Mouse (Mus musculus): ENCODE results near the gene D230025D16Rik. TPM values are rescaled to one million over a fixed set of nuclear protein-coding genes. Genes with fewer than 3 reads are reported as not detected.
"Not testable (repeated sequence)": the region's sequence is repeated elsewhere in the genome, so short reads cannot be mapped to it uniquely, and the experiment has no call there.

The D230025D16Rik gene
- polyA plus RNA-seq, 1 experiment, result 1.3 TPM

DNA sequence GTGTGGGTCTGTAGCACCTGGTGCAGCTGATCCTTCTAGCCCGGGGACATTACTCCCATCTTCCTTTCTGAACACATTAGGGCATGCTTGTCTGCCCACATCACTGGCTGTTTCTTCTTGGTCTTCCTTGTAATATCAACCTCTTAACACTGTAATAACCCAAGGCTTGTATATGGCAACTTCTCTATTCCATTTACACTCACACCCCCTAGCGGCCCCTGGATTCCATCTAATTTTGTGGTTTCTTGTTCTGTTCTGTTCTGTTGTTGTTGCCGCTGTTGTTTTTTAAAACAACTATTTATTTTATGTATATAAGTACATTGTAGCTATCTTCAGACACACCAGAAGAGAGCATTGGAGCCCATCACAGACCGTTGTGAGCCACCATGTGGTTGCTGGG lies 62.0 kb downstream of the D230025D16Rik start:
- TF ChIP-seq TAL1 (IDR thresholded peaks at IDR 0.05; ENCODE audit: low read length) (no peak), GATA1 (IDR thresholded peaks at IDR 0.05; ENCODE audit: low read length) (no peak)
- no peak overlapping the region for H3K4me3 ChIP-seq (replicated peaks)
- no peaks in the 10 kb centered on the region for H3K36me3 ChIP-seq (ENCODE audit: control insufficient read depth)
- peaks cover 40% of the 10 kb centered on the region for H3K4me1 ChIP-seq (ENCODE audit: control insufficient read depth)
- peaks cover 55% of the 10 kb centered on the region for H3K27me3 ChIP-seq (ENCODE audit: control insufficient read depth)
- no peaks in the 10 kb centered on the region for H3K9me3 ChIP-seq (ENCODE audit: control insufficient read depth, low read length)

DNA sequence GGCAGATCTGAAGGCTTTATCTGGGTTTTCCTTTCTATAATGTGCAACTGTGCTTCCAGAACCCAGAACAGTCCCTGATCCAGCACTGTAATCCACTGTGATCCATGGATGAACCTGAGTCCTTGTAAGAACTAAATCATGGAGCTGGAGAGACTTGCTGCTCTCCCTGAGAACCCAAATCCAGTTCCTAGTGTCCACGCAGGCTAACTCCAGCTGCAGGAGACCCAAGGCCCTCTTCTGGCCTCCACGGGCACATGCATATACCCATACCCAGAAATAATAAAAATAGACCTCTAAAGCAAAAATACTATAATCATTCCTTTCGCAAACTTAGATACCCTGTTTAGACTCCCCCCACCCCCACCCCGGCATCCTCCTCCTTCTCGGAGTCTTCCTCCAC lies 63.3 kb downstream of the D230025D16Rik start:
- H3K4me1 ChIP-seq (ENCODE audit: control insufficient read depth), result peaks cover 30% of the 10 kb centered on the region
- peaks cover 47% of the 10 kb centered on the region for H3K27me3 ChIP-seq (ENCODE audit: control insufficient read depth)
- no peaks in the 10 kb centered on the region for H3K9me3 ChIP-seq (ENCODE audit: control insufficient read depth, low read length)
- no peak overlapping the region for H3K4me3 ChIP-seq (replicated peaks)
- H3K36me3 ChIP-seq (ENCODE audit: control insufficient read depth), result no peaks in the 10 kb centered on the region
- TF ChIP-seq GATA1 (IDR thresholded peaks at IDR 0.05; ENCODE audit: low read length) (no peak), TAL1 (IDR thresholded peaks at IDR 0.05; ENCODE audit: low read length) (no peak)

DNA sequence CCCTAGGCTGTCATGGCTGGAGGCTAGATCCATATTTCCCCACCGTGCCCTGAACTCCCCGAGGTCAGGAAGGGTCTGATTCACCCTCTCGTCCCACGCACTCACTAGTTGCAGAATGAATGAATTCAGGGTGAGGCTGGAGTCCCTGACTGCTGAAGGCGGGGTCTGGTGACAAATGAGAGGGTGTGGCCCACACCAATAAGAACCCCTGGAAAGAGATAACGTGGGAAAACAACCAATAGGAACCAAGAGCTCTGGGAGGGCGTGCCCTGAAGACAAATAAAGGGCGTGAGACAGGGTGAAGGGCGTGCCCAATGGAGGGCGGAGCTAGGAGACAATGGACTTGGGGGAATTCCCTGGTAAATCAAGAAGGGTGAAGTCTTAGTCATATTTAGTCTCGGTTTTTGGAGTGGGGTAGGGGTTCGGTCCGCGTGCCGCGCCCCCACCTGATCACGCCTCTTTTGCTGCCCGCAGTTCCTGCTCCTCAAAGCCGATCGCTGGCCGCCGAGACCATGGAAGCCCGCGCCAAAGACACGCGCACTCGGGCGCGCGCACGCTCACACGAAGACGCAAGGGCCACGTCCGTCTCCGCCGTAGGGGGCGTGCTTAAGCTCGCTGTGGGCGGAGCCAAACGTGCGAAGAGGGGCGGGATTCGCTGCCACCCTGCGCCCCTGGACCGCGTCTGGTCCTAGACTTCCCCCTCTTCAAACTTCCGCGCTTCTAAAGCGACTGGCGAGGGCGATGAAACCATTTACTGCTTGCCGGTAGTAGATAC lies 64.2 kb downstream of the D230025D16Rik start:
- peaks cover 47% of the 10 kb centered on the region for H3K27me3 ChIP-seq (ENCODE audit: control insufficient read depth)
- H3K4me1 ChIP-seq (ENCODE audit: control insufficient read depth), result peaks cover 26% of the 10 kb centered on the region
- no peaks in the 10 kb centered on the region for H3K36me3 ChIP-seq (ENCODE audit: control insufficient read depth)
- TF ChIP-seq TAL1 (IDR thresholded peaks at IDR 0.05; ENCODE audit: low read length) (no peak), GATA1 (IDR thresholded peaks at IDR 0.05; ENCODE audit: low read length) (no peak)
- H3K4me3 ChIP-seq (replicated peaks), result peak overlapping the region; percentile 64
- no peaks in the 10 kb centered on the region for H3K9me3 ChIP-seq (ENCODE audit: control insufficient read depth, low read length)

DNA sequence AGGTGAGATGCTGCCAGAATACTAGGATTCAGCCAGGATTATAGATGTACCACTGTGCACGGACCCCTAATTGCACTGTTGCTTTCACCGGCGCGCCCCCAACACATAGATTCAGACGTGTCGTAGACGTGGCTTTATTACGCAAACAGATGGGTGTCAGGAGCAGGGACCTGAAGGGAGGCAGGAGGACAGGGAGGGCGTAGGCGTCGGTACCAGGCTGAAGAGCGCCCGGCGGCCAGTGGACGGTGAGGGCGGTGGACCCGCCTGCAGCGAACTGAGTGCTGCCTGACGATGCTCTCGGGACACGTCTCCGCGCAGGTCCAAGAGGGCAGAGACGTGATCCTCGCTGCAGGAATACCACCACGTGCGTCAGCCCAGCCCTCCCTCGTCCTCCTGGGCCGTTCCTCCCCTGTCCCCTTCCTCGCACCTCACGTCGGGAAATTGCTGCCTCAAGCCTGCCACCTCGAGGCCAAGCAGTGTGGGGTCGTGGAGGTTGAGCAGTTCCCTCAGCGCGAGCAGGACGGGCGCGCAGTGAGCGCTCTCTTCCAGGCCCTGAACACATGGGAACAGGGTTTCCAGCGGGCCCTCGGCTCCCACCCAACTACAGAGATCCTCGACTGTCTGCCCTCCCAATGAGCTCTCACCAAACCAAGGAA lies 65.0 kb downstream of the D230025D16Rik start, which contains the start of gene 4931428F04Rik:
4931428F04Rik (minus strand) TSS at position 60 of the 656 bp plus-strand sequence.
- Histone ChIP-seq H3K9me3 (ENCODE audit: control insufficient read depth, low read length) (no peaks in the 10 kb centered on the region), H3K4me1 (ENCODE audit: control insufficient read depth) (peaks cover 29% of the 10 kb centered on the region), H3K4me3 (replicated peaks) (peak within 1 kb of the TSS; percentile 64), H3K36me3 (ENCODE audit: control insufficient read depth) (no peaks in the 10 kb centered on the region; the same call in 1 of the 2 replicates), H3K27me3 (ENCODE audit: control insufficient read depth) (peaks cover 42% of the 10 kb centered on the region)
- TF ChIP-seq TAL1 (IDR thresholded peaks at IDR 0.05; ENCODE audit: low read length), result no peak
- TF ChIP-seq GATA1 (IDR thresholded peaks at IDR 0.05; ENCODE audit: low read length), result no peak

DNA sequence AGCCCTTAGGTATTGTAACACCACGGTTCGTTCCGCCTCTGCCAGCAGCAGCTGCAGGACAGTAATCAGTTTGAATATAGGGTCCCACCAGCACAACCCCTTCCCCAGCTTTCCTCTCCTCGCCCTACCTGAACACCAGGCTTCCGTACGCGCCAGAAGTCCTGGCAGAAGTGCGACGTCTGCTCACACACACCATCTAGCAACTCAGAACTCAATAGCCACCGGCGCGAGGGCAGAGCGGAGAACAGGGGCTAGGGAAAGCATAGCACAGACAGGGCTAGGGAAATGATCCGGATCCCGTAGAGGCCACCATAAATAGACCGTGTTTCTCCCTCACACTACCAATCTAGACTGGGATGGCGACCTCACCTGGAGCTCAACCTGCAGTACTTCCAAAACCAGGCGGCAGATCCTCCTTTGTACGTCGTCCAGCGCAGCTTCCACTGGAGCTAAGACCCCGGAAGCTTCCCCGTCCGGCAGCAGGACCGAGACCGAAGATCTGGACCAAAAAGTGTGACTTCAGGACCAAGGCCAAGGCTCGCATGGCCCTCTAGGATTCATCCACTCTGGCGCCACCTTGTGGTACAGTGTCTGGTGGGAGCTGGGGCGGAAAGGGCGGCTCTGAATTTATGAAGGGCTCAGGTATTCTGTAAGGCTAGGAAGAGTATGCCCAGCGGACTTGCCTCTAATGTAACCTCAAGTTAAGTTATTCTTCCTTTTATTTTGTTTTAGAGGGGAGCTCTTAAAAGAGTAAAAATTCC lies 65.8 kb downstream of the D230025D16Rik start:
- H3K36me3 ChIP-seq (ENCODE audit: control insufficient read depth), result peaks cover 5% of the 10 kb centered on the region
- H3K9me3 ChIP-seq (ENCODE audit: control insufficient read depth, low read length), result no peaks in the 10 kb centered on the region
- no peak for TF ChIP-seq TAL1 (IDR thresholded peaks at IDR 0.05; ENCODE audit: low read length)
- TF ChIP-seq GATA1 (IDR thresholded peaks at IDR 0.05; ENCODE audit: low read length), result no peak
- H3K4me1 ChIP-seq (ENCODE audit: control insufficient read depth), result peaks cover 37% of the 10 kb centered on the region
- peaks cover 34% of the 10 kb centered on the region for H3K27me3 ChIP-seq (ENCODE audit: control insufficient read depth)
- H3K4me3 ChIP-seq (replicated peaks), result no peak overlapping the region

DNA sequence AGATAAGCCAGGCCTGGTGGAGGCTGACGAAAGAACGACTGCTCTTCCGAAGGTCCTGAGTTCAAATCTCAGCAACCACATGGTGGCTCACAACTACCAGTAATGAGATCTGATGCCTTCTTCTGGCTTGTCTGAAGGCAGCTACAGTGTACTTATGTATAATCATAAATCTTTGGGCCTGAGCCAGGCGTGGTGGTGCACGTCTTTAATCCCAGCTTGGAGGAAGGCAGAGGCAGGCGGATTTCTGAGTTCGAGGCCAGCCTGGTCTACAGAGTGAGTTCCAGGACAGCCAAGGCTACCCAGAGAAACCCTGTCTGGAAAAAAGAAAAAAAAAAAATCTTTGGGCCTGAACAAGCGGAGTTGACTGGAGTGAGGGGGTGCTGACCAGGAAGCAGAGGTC lies 66.4 kb downstream of the D230025D16Rik start:
- Histone ChIP-seq H3K27me3 (ENCODE audit: control insufficient read depth) (peaks cover 28% of the 10 kb centered on the region), H3K4me1 (ENCODE audit: control insufficient read depth) (peaks cover 43% of the 10 kb centered on the region)
- H3K9me3 ChIP-seq (ENCODE audit: control insufficient read depth, low read length); H3K36me3 ChIP-seq (ENCODE audit: control insufficient read depth); H3K4me3 ChIP-seq (replicated peaks): not testable (repeated sequence)

DNA sequence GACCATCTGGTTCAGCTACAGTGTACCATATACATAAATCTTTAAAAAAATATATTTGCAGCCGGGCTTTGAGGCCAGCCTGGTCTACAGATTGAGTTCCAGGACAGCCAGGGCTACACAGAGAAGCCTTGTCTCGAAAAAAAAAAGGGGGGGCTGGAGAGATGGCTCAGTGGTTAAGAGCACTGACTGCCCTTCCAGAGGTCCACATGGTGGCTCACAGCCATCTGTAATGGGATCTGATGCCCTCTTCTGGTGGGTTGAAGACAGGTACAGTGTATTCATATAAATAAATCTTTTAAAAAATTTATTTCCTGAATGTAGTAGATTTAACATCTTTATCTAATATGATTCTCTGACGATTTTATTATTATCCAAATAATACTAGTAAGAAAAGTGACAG lies 66.9 kb downstream of the D230025D16Rik start:
- Histone ChIP-seq H3K4me1 (ENCODE audit: control insufficient read depth) (peaks cover 47% of the 10 kb centered on the region), H3K27me3 (ENCODE audit: control insufficient read depth) (peaks cover 25% of the 10 kb centered on the region)
- not testable (repeated sequence) for H3K9me3 ChIP-seq (ENCODE audit: control insufficient read depth, low read length); H3K4me3 ChIP-seq (replicated peaks); H3K36me3 ChIP-seq (ENCODE audit: control insufficient read depth)

DNA sequence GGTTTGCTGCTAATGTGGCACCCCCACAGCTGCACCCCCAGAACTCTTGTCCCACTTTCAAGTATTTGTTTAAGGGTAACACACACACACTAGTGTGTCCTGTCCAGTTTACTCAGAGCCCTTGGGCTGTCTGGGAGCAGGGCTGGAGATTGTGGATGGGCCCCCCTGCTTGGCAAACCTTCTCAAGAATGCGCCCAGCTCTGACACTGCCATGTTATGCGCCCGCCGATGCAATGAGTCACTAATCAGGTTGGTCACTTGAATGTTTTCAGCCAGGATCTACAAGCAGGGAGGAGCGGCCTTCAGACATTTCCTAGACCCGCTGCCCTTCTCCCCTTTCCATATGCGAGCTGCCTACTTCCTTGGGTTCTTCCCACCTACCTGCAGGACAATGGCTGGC lies 67.5 kb downstream of the D230025D16Rik start:
- H3K27me3 ChIP-seq (ENCODE audit: control insufficient read depth), result peaks cover 24% of the 10 kb centered on the region
- H3K36me3 ChIP-seq (ENCODE audit: control insufficient read depth), result peaks cover 7% of the 10 kb centered on the region
- TF ChIP-seq GATA1 (IDR thresholded peaks at IDR 0.05; ENCODE audit: low read length), result no peak
- no peak overlapping the region for H3K4me3 ChIP-seq (replicated peaks)
- H3K9me3 ChIP-seq (ENCODE audit: control insufficient read depth, low read length), result no peaks in the 10 kb centered on the region
- H3K4me1 ChIP-seq (ENCODE audit: control insufficient read depth), result peaks cover 52% of the 10 kb centered on the region

DNA sequence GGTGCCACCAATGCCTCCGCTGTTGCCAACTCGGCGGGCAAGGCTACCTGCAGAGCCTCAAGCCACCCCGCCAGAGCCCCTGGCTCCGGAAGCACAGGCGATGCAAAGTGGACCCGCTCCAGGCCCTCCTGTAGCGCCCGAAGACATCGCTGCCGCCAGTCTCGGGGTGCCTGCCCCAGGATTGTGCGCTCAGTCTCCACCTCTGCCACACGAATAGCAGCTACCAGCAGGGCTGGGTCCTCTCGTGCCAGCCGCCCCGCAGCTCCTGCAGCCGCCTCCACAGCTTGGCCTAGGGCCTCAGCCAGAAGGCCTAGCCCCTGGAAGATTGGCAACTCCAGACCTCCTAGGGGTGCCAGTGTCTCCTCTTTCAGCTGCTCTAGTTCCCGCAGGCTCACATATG lies 68.5 kb downstream of the D230025D16Rik start:
- Histone ChIP-seq H3K9me3 (ENCODE audit: control insufficient read depth, low read length) (no peaks in the 10 kb centered on the region), H3K4me1 (ENCODE audit: control insufficient read depth) (peaks cover 53% of the 10 kb centered on the region), H3K36me3 (ENCODE audit: control insufficient read depth) (peaks cover 15% of the 10 kb centered on the region), H3K4me3 (replicated peaks) (no peak overlapping the region), H3K27me3 (ENCODE audit: control insufficient read depth) (peaks cover 24% of the 10 kb centered on the region)
- TF ChIP-seq GATA1 (IDR thresholded peaks at IDR 0.05; ENCODE audit: low read length) (no peak), TAL1 (IDR thresholded peaks at IDR 0.05; ENCODE audit: low read length) (no peak)

Measured in erythroblast, embryonic 14.5 days (primary cell).